Mouse (Mus musculus) G1E (cell line): ENCODE results near the gene Pnliprp1. TPM values are rescaled to one million over a fixed set of nuclear protein-coding genes. Genes with fewer than 3 reads are reported as not detected.

Experiments used
- ATAC-seq: 2 replicates; pipeline ENCODE4 v1.8.0; 2016; ENCODE audit warnings: mild to moderate bottlenecking; ENCODE audit not compliant: insufficient number of reproducible peaks, poor library complexity, low FRiP score, severe bottlenecking; ENCODE audit errors: extremely low read depth
- DNase-seq: peaks from one replicate; pipeline ENCODE4 v3.0.0; 2012; ENCODE audit warnings: low spot score
- H3K27me3 ChIP-seq: 2 replicates; pipeline ENCODE4 v1.6.1; 2012; ENCODE audit warnings: mild to moderate bottlenecking, low read length, inconsistent platforms; ENCODE audit not compliant: insufficient read depth
- H3K36me3 ChIP-seq: replicated peaks from 2 replicates; pipeline ENCODE3; 2012; ENCODE audit warnings: mild to moderate bottlenecking, inconsistent platforms
- H3K4me1 ChIP-seq: 2 replicates; pipeline ENCODE4 v1.6.1; 2012; ENCODE audit warnings: low read depth, low read length, inconsistent platforms, mixed read lengths; ENCODE audit not compliant: insufficient read depth
- H3K4me3 ChIP-seq: 2 replicates; pipeline ENCODE4 v1.5.1; 2012; ENCODE audit warnings: low read depth, mild to moderate bottlenecking, inconsistent platforms, low read length, moderate library complexity, mixed read lengths
- H3K9me3 ChIP-seq: replicated peaks from 2 replicates; pipeline ENCODE4 v1.6.1; 2012; ENCODE audit warnings: inconsistent platforms
- CTCF ChIP-seq: IDR thresholded peaks from 2 replicates; pipeline ENCODE4 v1.5.1; 2012; ENCODE audit warnings: low read depth, low read length, inconsistent platforms, mixed read lengths
- GATA1 ChIP-seq: IDR thresholded peaks from 2 replicates; pipeline ENCODE4 v1.6.1; 2012; ENCODE audit warnings: borderline replicate concordance, low read length, inconsistent platforms, mixed read lengths
- GATA2 ChIP-seq: IDR thresholded peaks from 2 replicates; pipeline ENCODE4 v1.6.1; 2012; ENCODE audit warnings: low read depth, low read length, inconsistent platforms, borderline replicate concordance
- POLR2AphosphoS5 ChIP-seq: IDR thresholded peaks from 2 replicates; pipeline ENCODE4 v1.6.1; 2012; ENCODE audit warnings: low read depth, low read length, inconsistent platforms; ENCODE audit not compliant: insufficient replicate concordance
- TAL1 ChIP-seq: conservative IDR thresholded peaks from 2 replicates; pipeline ENCODE4 v1.6.1; 2012; ENCODE audit warnings: low read depth, low read length, inconsistent platforms, mixed read lengths
- polyA plus RNA-seq: library from polyadenylated mRNA; stranded (reverse); fragments of >175 nt; gene quantifications from 2 replicates; pipeline ENCODE4 v1.2.3, GENCODE M21; 2012
- total RNA-seq, 2 experiments: library from RNA; stranded (forward) in 1 of 2; stranded (reverse) in 1 of 2; fragments of 200-1000 nt in 1 of 2; fragments of >200 nt in 1 of 2; fragmentation: Nextera tagmentation in 1 of 2; gene quantifications; 2 replicates each; pipeline ENCODE4 v1.2.3; 2014 to 2017

The Pnliprp1 gene
- total and polyA plus RNA-seq, 3 experiments: 0.27 TPM; not detected in 2

DNA sequence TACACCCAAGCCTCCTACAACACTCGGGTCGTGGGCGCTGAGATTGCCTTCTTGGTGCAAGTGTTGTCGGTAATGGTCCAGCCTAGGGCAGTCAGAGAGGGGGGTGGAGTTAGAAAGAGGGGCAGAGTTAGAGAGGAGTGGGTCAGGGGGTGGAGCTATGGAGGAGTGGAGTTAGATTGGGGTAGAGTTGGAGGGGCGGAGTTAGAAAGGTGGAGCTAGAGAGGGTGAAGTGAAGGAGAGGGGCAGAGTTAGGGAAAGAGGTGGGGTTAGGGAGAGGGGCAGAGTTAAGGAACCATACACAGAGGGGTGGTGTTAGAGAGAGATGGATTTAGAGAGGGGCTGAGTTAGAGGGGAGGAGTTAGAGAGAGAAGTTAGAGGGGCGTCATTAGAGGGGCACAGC, 33.6 kb downstream of the Pnliprp1 start:
- TF ChIP-seq GATA2 (no peak), POLR2AphosphoS5 (no peak), GATA1 (no peak), CTCF (no peak), TAL1 (no peak)
- Histone ChIP-seq H3K9me3 (peaks cover 23% of the 10 kb centered on the region), H3K27me3 (no peaks in the 10 kb centered on the region), H3K4me3 (no peak overlapping the region), H3K4me1 (no peaks in the 10 kb centered on the region), H3K36me3 (no peaks in the 10 kb centered on the region)
- ATAC-seq: no peak
- DNase-seq: no peak

- ATAC-seq: no peak
- no peak for TF ChIP-seq GATA1
- no peak for TF ChIP-seq GATA2
- TF ChIP-seq TAL1: no peak
- no peak for TF ChIP-seq CTCF
- TF ChIP-seq POLR2AphosphoS5: no peak
These were observed 34.3 kb downstream of the Pnliprp1 start for GRCm38 (mm10) chr19:58762848-58763541.

DNA sequence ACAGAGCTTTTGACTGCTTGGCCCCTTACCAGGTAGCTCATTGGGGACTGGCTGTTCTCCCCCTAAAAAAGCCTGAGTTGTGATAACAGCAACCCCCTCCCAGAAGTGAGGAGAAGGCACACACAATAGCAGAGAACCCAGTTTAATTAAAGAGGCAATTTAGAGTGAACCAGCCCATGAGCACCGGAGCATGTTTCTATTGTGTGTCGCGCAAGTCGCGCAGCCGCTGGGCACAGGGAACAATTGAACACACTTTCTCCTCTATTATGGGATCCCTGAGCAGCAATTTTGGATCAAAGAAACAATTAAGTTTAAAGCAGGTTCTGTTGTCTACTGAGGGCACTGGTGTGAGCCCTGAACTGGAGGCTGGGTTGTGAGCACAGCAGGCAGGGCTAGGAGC, 38.6 kb downstream of the Pnliprp1 start:
- H3K36me3 ChIP-seq: no peaks in the 10 kb centered on the region
- H3K9me3 ChIP-seq: peaks cover 18% of the 10 kb centered on the region; the same call in 1 of the 2 replicates
- no peaks in the 10 kb centered on the region for H3K4me1 ChIP-seq
- DNase-seq (no peak), ATAC-seq (no peak)
- no peaks in the 10 kb centered on the region for H3K27me3 ChIP-seq
- no peak overlapping the region for H3K4me3 ChIP-seq
- TF ChIP-seq GATA1 (no peak), CTCF (no peak), GATA2 (no peak), POLR2AphosphoS5 (no peak), TAL1 (no peak)

More at GRCm38 (mm10) chr19:58762848-58763541, 34.3 kb downstream of the Pnliprp1 start:
- no peak for DNase-seq
- Histone ChIP-seq H3K27me3 (no peaks in the 10 kb centered on the region), H3K9me3 (peaks cover 26% of the 10 kb centered on the region), H3K4me3 (no peak overlapping the region), H3K4me1 (no peaks in the 10 kb centered on the region), H3K36me3 (no peaks in the 10 kb centered on the region)

DNA sequence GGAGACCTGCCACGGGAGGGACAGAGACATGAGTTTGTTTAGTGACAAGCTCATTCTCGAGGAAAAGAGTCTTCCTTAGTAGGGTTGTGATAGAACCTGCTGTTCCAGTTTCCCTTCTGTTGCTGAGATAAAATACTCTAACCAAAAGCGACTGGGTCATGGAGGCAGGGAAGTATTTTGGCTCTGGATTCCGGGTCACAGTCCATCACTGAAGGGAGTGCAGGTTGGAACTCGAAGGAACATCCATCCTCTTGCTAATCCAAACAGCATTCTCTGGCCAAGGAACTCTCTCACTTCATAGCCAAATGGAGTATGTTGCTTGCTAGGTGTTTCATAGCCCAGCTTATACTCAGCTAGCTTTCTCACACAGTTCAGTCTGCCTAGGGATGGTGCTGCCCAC, 47.8 kb downstream of the Pnliprp1 start:
- Histone ChIP-seq H3K9me3 (peaks cover 11% of the 10 kb centered on the region), H3K4me3 (no peak overlapping the region), H3K36me3 (no peaks in the 10 kb centered on the region), H3K4me1 (no peaks in the 10 kb centered on the region), H3K27me3 (no peaks in the 10 kb centered on the region; the same call in 1 of the 2 replicates)
- ATAC-seq (no peak), DNase-seq (no peak)
- no peak for TF ChIP-seq CTCF

- Histone ChIP-seq H3K27me3 (no peaks in the 10 kb centered on the region; the same call in 1 of the 2 replicates), H3K4me3 (no peak overlapping the region), H3K36me3 (no peaks in the 10 kb centered on the region), H3K9me3 (peaks cover 15% of the 10 kb centered on the region), H3K4me1 (no peaks in the 10 kb centered on the region)
- DNase-seq (no peak), ATAC-seq (no peak)
- TF ChIP-seq GATA1 (no peak), GATA2 (no peak), POLR2AphosphoS5 (no peak), TAL1 (no peak), CTCF (no peak)
These were observed 52.9 kb downstream of the Pnliprp1 start for GRCm38 (mm10) chr19:58781566-58781965.

GRCm38 (mm10) chr19:58783938-58784337, 55.3 kb downstream of the Pnliprp1 start:
- TF ChIP-seq POLR2AphosphoS5 (no peak), GATA1 (no peak), GATA2 (no peak), TAL1 (no peak), CTCF (no peak)
- no peak for ATAC-seq

More at GRCm38 (mm10) chr19:58783938-58784337, 55.3 kb downstream of the Pnliprp1 start:
- no peak for DNase-seq
- no peaks in the 10 kb centered on the region; the same call in 1 of the 2 replicates for H3K27me3 ChIP-seq
- H3K36me3 ChIP-seq: no peaks in the 10 kb centered on the region
- H3K9me3 ChIP-seq: peaks cover 19% of the 10 kb centered on the region
- no peak overlapping the region for H3K4me3 ChIP-seq
- H3K4me1 ChIP-seq: no peaks in the 10 kb centered on the region
